Mouse (Mus musculus) cerebellum, adult 11-12 months (tissue): ENCODE measurements around the gene Hist1h2aa.

Experiments used
- DNase-seq: peaks from one replicate; pipeline ENCODE4 v3.0.0; 2022

The Hist1h2aa gene

DNA sequence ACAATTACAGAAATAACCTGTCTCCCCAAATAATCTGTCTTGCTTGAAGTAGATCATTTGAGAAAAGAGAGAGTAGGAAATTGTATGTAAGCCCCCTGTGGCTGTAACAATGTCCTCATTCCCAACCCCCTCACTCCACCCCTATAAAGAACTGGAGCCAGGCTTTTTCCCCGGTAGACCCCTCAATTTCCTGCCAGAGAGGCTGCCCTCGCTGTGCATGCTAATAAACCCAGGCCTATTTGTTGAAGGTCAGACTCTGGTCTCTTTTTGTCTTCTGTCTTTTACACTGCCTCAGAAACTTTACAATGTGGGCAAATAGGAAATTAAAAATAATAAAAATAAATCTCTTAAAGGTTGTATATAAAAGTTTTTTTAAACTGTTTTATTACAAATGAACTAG lies 12.0 kb downstream of the Hist1h2aa start:
- no peak for DNase-seq

DNA sequence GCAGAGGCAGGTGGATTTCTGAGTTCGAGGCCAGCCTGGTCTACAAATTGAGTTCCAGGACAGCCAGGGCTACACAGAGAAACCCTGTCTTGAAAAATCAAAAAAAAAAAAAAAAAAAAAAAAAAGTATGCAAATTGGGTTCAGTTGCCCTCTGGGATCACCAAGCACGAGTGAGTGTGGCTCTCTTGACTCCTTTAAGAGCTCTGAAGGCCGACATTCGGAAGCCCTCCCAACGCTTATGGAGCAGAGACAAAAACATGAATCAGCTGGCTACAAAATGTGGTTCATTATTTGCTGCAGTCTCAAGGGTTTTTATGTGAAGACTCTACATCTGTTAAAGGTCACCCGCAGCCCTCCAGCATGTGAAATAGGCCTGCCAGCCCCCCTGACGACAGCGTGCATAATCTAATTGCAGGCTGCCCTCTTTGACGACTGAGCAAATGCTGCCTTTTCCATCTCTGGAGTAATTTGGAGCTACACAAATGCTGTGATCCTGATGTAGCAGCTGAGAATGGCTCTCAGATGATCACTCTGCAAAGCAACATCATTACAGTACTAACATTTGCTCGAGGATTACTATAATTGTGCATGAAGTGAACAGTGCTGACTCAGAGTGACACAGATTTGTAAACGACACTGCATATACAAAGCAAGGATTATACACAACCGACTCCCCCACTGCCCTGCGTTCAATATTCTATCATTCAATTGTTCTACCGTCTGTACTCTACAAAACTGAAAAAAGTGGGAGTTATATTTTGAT lies 15.4 kb downstream of the Hist1h2aa start:
- no peak for DNase-seq

- DNase-seq, result no peak
Measured at GRCm38 (mm10) chr13:23950928-23951327, 16.7 kb downstream of the Hist1h2aa start.

GRCm38 (mm10) chr13:23959776-23960175 lies 25.5 kb downstream of the Hist1h2aa start:
- no peak for DNase-seq

DNA sequence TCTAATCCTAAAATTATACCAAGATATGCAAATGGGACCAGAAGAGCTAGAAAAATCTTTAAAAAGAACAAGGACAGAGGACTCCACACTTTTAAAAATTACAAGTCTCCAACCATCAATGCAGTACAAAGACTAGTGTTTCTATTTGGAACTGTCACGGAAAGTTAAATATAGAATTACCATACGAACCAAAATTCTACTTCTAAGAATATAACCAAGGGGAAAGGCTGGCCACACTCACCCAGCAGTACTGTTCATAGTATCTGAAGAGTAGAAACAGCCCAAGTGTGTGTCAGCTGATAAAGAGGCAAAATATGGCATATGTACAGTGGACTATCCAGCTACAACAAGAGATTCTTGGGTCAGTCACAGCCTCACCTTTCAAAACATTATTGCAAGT lies 30.6 kb downstream of the Hist1h2aa start:
- DNase-seq, result no peak

DNA sequence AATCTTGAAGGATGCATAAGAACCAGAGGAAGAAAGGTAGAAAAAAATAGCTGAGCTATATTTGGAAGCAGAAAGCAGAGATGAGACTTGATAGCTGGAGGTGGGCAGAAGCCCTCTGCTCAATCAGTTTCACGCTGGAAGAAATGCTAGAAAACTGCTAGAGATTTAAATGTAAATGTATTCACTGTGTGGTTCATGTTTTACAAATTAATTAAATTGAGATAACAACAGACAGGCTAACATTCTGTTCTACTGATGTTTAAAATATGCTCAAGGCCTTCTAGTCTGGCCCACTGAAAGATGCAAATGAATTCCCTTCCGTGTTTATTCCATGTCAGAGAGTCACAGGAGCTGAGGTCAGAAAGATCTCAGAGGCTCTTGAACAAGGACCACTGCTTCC lies 37.6 kb downstream of the Hist1h2aa start:
- DNase-seq, result no peak

GRCm38 (mm10) chr13:23972271-23972670 lies 38.0 kb downstream of the Hist1h2aa start:
- DNase-seq, result no peak
